Comparison of ENCODE assay signal across 21 mouse cellular contexts in genomic region chr2:122775491-122775890, GRCm38 (mm10).
"Had no signal": no experiment of that assay in that cellular context is flagged by ENCODE, and none has a peak within 500 bp of the region (broad histone marks: within the 10 kb centered on the region; RNA-seq: fewer than 3 reads in every experiment).

No protein-coding gene starts in this region.

- H3K4me3 ChIP-seq: liver, embryonic 15.5 days; lung, embryonic 15.5 days; megakaryocyte, embryonic 14.5 days; midbrain, embryonic 10.5 days; midbrain, embryonic 12.5 days; myocyte; neural tube, embryonic 13.5 days; neural tube, embryonic 15.5 days; stomach, embryonic 15.5 days had no signal

- H3K9me3 ChIP-seq: liver, embryonic 15.5 days; lung, embryonic 15.5 days; megakaryocyte, embryonic 14.5 days; midbrain, embryonic 10.5 days; midbrain, embryonic 12.5 days; neural tube, embryonic 13.5 days; neural tube, embryonic 15.5 days; stomach, embryonic 15.5 days had no signal

- H3K27ac ChIP-seq: liver, embryonic 15.5 days; lung, embryonic 15.5 days; macrophage; midbrain, embryonic 10.5 days; midbrain, embryonic 12.5 days; neural tube, embryonic 13.5 days; neural tube, embryonic 15.5 days; stomach, embryonic 15.5 days had no signal

- H3K27me3 ChIP-seq: liver, embryonic 15.5 days; lung, embryonic 15.5 days; megakaryocyte, embryonic 14.5 days; midbrain, embryonic 12.5 days; neural tube, embryonic 13.5 days; neural tube, embryonic 15.5 days; stomach, embryonic 15.5 days had no signal

- DNase-seq: liver, postnatal 0 days; lung, adult 2 months; lung, postnatal 14 days; lung, postnatal 36 days; midbrain, embryonic 14.5 days; right cerebral cortex, postnatal 14 days; thymus, adult 18-20 months; thymus, postnatal 14 days; thymus, postnatal 36 days had no signal

- H3K36me3 ChIP-seq: liver, embryonic 15.5 days; lung, embryonic 15.5 days; midbrain, embryonic 10.5 days; midbrain, embryonic 12.5 days; neural tube, embryonic 13.5 days; neural tube, embryonic 15.5 days; stomach, embryonic 15.5 days had no signal

- H3K9ac ChIP-seq: liver, embryonic 15.5 days; liver, postnatal 0 days; lung, embryonic 15.5 days; midbrain, embryonic 12.5 days; neural tube, embryonic 13.5 days; neural tube, embryonic 15.5 days; stomach, embryonic 15.5 days had no signal

- ATAC-seq: liver, postnatal 0 days; lung, postnatal 0 days; midbrain, embryonic 16.5 days had no signal

- H3K4me2 ChIP-seq: liver, embryonic 15.5 days; lung, embryonic 15.5 days; midbrain, embryonic 12.5 days; neural tube, embryonic 13.5 days; neural tube, embryonic 15.5 days; stomach, embryonic 15.5 days had no signal

- H3K4me1 ChIP-seq: liver, embryonic 15.5 days; lung, embryonic 15.5 days; midbrain, embryonic 10.5 days; midbrain, embryonic 12.5 days; neural tube, embryonic 13.5 days; neural tube, embryonic 15.5 days; stomach, embryonic 15.5 days had no signal
